In the genomic region with DNA sequence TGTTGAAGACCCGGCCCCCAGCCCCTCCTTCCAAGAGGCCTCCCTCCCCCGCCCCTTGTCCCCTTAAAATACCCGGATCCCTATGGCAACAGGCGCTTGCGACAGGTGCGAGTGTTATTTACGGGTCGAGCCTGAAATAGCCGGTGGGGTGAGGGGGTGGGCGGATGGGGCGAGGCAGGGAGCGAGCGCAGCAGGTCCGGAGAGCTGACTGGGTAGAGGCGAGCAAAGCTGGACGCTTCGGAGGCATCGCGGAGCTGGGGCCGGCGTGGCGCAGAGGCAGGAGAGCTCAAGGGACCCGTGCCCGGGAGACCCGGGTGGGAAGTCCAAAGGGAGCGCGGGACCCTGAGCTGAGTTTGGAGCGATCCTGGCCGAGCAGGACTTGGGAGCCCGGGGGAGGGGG, we compare ENCODE assay signal across 10 mouse cellular contexts. TPM values are rescaled to one million over a fixed set of nuclear protein-coding genes. Genes with fewer than 3 reads are reported as not detected.
DNase-seq lines count a peak whose midpoint lies in the region; ATAC-seq and TF ChIP-seq lines count a peak whose summit lies in the region.
"Had no signal": no experiment of that assay in that cellular context is flagged by ENCODE, and none has a peak within 500 bp of the region (broad histone marks: within the 10 kb centered on the region; RNA-seq: fewer than 3 reads in every experiment).

No protein-coding gene starts in this region.

- H3K4me3 ChIP-seq in intestine, embryonic 14.5 days (ENCODE audit: low read depth, low read length): no peak overlapping the region
- H3K4me3 ChIP-seq in intestine, postnatal 0 days (ENCODE audit: low read depth, low read length): no peak overlapping the region
- H3K4me3 ChIP-seq in heart, embryonic 15.5 days: peak overlapping the region; percentile 50
- peak overlapping the region; percentile 17; the same call in 1 of the 2 replicates for H3K4me3 ChIP-seq in midbrain, embryonic 15.5 days

- no peak for DNase-seq in intestine, embryonic 14.5 days (ENCODE audit: low spot score)
- DNase-seq in embryo, embryonic 10.5 days (ENCODE audit: low spot score): peak; percentile 24
- DNase-seq in T-cell, adult 2 months (ENCODE audit: low spot score): no peak
- DNase-seq in frontal cortex, postnatal 25 days (ENCODE audit: low spot score in 2 of 2): no peak
- DNase-seq in spleen, postnatal 4 days (ENCODE audit: low spot score in 2 of 2): no peak

- 0 out of 2 replicates have a peak, but pooled peaks cover 2% of the 10 kb centered on the region for H3K4me1 ChIP-seq in intestine, embryonic 14.5 days (replicated peaks; ENCODE audit: control insufficient read depth, insufficient read depth, low read length)
- no peaks in the 10 kb centered on the region for H3K4me1 ChIP-seq in intestine, postnatal 0 days (replicated peaks; ENCODE audit: control insufficient read depth, insufficient read depth, low read length)
- H3K4me1 ChIP-seq in heart, embryonic 15.5 days (replicated peaks): peaks cover 22% of the 10 kb centered on the region
- H3K4me1 ChIP-seq in midbrain, embryonic 15.5 days: peaks cover 7% of the 10 kb centered on the region

- peak overlapping the region; percentile 39 for H3K4me2 ChIP-seq in intestine, embryonic 14.5 days (ENCODE audit: low read length)
- H3K4me2 ChIP-seq in intestine, postnatal 0 days (replicated peaks; ENCODE audit: low read depth): no peak overlapping the region
- peak overlapping the region; percentile 73 for H3K4me2 ChIP-seq in heart, embryonic 15.5 days
- peak overlapping the region; percentile 49 for H3K4me2 ChIP-seq in midbrain, embryonic 15.5 days

- 2% methylated on average over 30 of the region's 30 CpGs for WGBS in intestine, embryonic 14.5 days
- WGBS in intestine, postnatal 0 days: 2% methylated on average over 30 of the region's 30 CpGs
- WGBS in heart, embryonic 15.5 days: 1% methylated on average over 30 of the region's 30 CpGs
- 0% methylated on average over 30 of the region's 30 CpGs for WGBS in midbrain, embryonic 15.5 days

- no peak for TF ChIP-seq CTCF in intestine, postnatal 0 days (IDR thresholded peaks at IDR 0.05; ENCODE audit: low read depth)

- no peak overlapping the region for H3K27ac ChIP-seq in intestine, embryonic 14.5 days (ENCODE audit: low read depth)
- no peak overlapping the region for H3K27ac ChIP-seq in intestine, postnatal 0 days (ENCODE audit: low read depth, low read length)
- peak overlapping the region; percentile 63 for H3K27ac ChIP-seq in heart, embryonic 15.5 days
- H3K27ac ChIP-seq in midbrain, embryonic 15.5 days: no peak overlapping the region

- no peaks in the 10 kb centered on the region for H3K36me3 ChIP-seq in intestine, embryonic 14.5 days (ENCODE audit: control insufficient read depth, insufficient read depth, low read length)
- no peaks in the 10 kb centered on the region for H3K36me3 ChIP-seq in intestine, postnatal 0 days (ENCODE audit: control insufficient read depth, insufficient read depth)
- H3K36me3 ChIP-seq in heart, embryonic 15.5 days: no peaks in the 10 kb centered on the region
- H3K36me3 ChIP-seq in midbrain, embryonic 15.5 days (replicated peaks): no peaks in the 10 kb centered on the region
- H3K36me3 ChIP-seq: G1E had no signal

- H3K9me3 ChIP-seq in intestine, embryonic 14.5 days (ENCODE audit: control insufficient read depth, low read length): no peaks in the 10 kb centered on the region
- no peaks in the 10 kb centered on the region for H3K9me3 ChIP-seq in intestine, postnatal 0 days (ENCODE audit: control insufficient read depth)
- no peaks in the 10 kb centered on the region for H3K9me3 ChIP-seq in heart, embryonic 15.5 days (replicated peaks)
- H3K9me3 ChIP-seq in midbrain, embryonic 15.5 days: no peaks in the 10 kb centered on the region
- H3K9me3 ChIP-seq: G1E had no signal

- no peak overlapping the region for H3K9ac ChIP-seq in intestine, embryonic 14.5 days (ENCODE audit: low read length)
- no peak overlapping the region for H3K9ac ChIP-seq in intestine, postnatal 0 days (ENCODE audit: low read depth, low read length)
- peak overlapping the region; percentile 58 for H3K9ac ChIP-seq in heart, embryonic 15.5 days
- H3K9ac ChIP-seq in midbrain, embryonic 15.5 days: no peak overlapping the region

- ATAC-seq in intestine, embryonic 14.5 days (replicated peaks; ENCODE audit: low FRiP score, low TSS enrichment, low read depth): no peak
- ATAC-seq in intestine, postnatal 0 days: no peak
- ATAC-seq in heart, embryonic 15.5 days (replicated peaks; ENCODE audit: insufficient number of reproducible peaks, insufficient read depth, low FRiP score, low read depth): peak; percentile 68
- ATAC-seq in midbrain, embryonic 15.5 days (replicated peaks): peak; percentile 26; the same call in 1 of the 2 replicates

- H3K27me3 ChIP-seq in intestine, embryonic 14.5 days (replicated peaks; ENCODE audit: control insufficient read depth, insufficient read depth, low read length): peaks cover 54% of the 10 kb centered on the region
- H3K27me3 ChIP-seq in intestine, postnatal 0 days (replicated peaks; ENCODE audit: control insufficient read depth, insufficient read depth, low read length): peaks cover 28% of the 10 kb centered on the region
- H3K27me3 ChIP-seq in heart, embryonic 15.5 days: peaks cover 63% of the 10 kb centered on the region
- peaks cover 37% of the 10 kb centered on the region for H3K27me3 ChIP-seq in midbrain, embryonic 15.5 days (replicated peaks)

RNA-seq across cellular contexts. Expression of a gene that starts 0.6 kb away (rescaled TPM):
- 0.13 TPM in 1 of 2 replicates, not detected in the other for polyA plus RNA-seq in intestine, embryonic 14.5 days (2014; fragmentation: Nextera tagmentation; extraction: Ambion mirVana)
- polyA plus RNA-seq in intestine, postnatal 0 days (2015; fragmentation: Nextera tagmentation; extraction: Ambion mirVana): 0.22 and 0.33 TPM in 2 replicates
- polyA plus RNA-seq in heart, embryonic 15.5 days (2015; fragmentation: Nextera tagmentation; extraction: Ambion mirVana): 17.8 and 20.7 TPM in 2 replicates
- polyA plus RNA-seq in midbrain, embryonic 15.5 days (2015; fragmentation: Nextera tagmentation; extraction: Ambion mirVana): not detected in 2 replicates
- polyA plus RNA-seq: G1E; gonadal fat pad, adult 2 months had no signal

RNA-seq across cellular contexts. Expression of a gene that starts 32.9 kb away (rescaled TPM):
- polyA plus RNA-seq in intestine, embryonic 14.5 days (2014; fragmentation: Nextera tagmentation; extraction: Ambion mirVana): 2.5 and 3.1 TPM in 2 replicates
- 0.27 and 0.85 TPM in 2 replicates for polyA plus RNA-seq in intestine, postnatal 0 days (2015; fragmentation: Nextera tagmentation; extraction: Ambion mirVana)
- 0.61 and 0.83 TPM in 2 replicates for polyA plus RNA-seq in heart, embryonic 15.5 days (2015; fragmentation: Nextera tagmentation; extraction: Ambion mirVana)
- 18.3 and 19.0 TPM in 2 replicates for polyA plus RNA-seq in midbrain, embryonic 15.5 days (2015; fragmentation: Nextera tagmentation; extraction: Ambion mirVana)
- polyA plus RNA-seq: G1E had no signal

Comparison
In these comparisons a context has a peak if more than half of its experiments do, and no peak if none do; other contexts are left out.
1. ATAC-seq: peak in heart, embryonic 15.5 days (single experiment) and midbrain, embryonic 15.5 days (single experiment); none in intestine, embryonic 14.5 days (single experiment) and intestine, postnatal 0 days (single experiment).
2. H3K4me3 ChIP-seq: peak in heart, embryonic 15.5 days (single experiment) and midbrain, embryonic 15.5 days (single experiment); none in intestine, embryonic 14.5 days (single experiment) and intestine, postnatal 0 days (single experiment).
3. RNA of a gene that starts 0.6 kb away (polyA plus RNA-seq): 17.8 to 20.7 TPM in heart, embryonic 15.5 days; 0.22 to 0.33 TPM in intestine, postnatal 0 days, 0.13 TPM in intestine, embryonic 14.5 days and not detected in midbrain, embryonic 15.5 days; every median in the first group is over 10 times any median in the second.